Mouse (Mus musculus): Measurements from ENCODE around the gene Tmem30a. TPM values are rescaled to one million over a fixed set of nuclear protein-coding genes. Genes with fewer than 3 reads are reported as not detected.
A peak's percentile ranks its signal among the peaks of the same experiment; 100 is the strongest.

Gene Tmem30a
- total RNA-seq (2015), result 89.2 and 111 TPM in 2 replicates
- total RNA-seq (2017), result 118 and 122 TPM in 2 replicates

GRCm38 (mm10) chr9:79792841-79793835 is at the start of gene Tmem30a:
Tmem30a (minus strand) TSS chr9:79793507.
- ATAC-seq (ENCODE audit: poor library complexity, severe bottlenecking), result peak; percentile 87

DNA sequence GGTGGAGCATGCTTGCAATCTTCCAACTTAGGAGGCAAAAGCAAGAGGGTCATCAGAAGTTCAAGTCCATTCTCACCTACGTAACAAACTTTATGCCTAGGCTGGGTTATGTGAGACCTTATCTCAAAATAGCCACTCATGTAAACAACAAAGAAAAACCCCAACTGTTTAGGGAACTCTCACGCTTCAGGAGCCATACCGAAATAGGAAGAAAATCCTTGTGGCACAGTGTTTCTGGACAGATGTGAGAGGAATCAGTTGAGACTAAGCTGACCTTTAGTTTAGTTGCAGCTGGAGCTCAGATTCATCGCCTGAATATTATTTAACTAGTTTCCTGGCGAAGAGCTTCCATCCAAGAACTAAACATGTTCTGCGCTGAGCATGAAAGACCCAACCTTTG is 49.3 kb upstream of the Tmem30a start:
- ATAC-seq (ENCODE audit: poor library complexity, severe bottlenecking), result no peak

DNA sequence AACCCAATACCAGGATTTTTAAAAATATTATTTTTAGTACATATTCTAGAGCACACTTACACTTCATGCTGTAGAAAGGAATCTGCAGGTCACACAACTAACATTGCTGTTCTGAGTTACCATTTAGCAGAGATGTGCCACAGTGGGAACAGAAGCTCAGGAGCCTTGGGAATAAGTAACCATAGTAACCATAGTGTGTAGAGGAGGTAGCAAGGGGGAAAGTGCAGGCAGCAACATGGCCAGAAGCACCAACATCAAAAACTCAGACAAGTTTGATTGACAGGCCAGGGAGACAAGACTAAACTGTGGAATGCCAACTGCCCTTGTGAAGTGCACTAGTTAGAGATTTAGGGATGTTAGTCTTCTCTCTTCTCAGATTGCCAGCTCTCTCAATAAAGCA is 48.7 kb upstream of the Tmem30a start:
- no peak for ATAC-seq (ENCODE audit: poor library complexity, severe bottlenecking)

GRCm38 (mm10) chr9:79831294-79831693 is 38.0 kb upstream of the Tmem30a start:
- no peak for ATAC-seq (ENCODE audit: poor library complexity, severe bottlenecking)

- peak; percentile 40 for ATAC-seq (ENCODE audit: poor library complexity, severe bottlenecking)
Measured at GRCm38 (mm10) chr9:79830874-79831273, 37.6 kb upstream of the Tmem30a start.

DNA sequence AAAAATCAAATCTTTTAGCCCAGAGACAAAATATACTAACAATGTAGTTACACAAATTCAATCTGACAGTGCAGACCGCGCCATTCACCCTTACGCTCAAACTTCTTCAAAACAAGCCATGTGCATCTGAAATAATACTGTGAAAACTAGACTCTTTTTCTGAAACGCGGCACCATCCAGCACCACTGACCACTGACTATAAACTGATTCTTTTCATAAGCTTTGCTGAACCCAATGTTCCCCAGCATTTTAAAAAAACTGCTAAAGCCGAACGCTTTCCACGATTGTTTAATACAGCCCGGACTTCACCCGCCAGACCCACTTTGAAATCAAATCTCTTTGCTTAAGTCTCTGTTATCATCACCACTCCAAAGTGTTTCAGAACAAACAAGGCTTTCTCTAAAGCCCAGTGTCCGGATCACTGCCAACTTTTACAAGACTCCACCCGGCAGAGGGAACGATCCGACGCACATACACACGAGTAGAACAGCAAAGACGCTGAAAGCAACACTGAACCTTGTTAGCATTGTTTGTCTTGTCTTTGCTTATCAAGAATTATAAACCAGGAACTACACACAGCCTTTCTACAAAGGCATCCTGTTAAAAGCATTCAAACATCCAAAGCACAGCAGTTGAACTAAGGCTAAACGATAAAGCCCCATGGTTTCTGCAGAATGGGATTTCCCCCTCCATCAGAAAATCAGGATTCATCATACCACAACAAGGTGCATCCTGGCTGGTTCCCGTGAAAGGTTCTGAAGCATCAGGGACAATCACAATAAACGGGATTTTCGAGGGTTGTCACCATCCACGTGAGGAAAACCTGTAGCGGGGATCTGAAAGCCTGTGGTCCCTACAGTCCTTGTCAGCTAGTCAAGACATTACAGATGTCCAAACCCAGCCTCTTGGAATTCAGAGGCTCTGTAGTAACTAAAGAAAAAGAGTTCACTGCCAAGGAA is 36.8 kb upstream of the Tmem30a start:
- no peak for ATAC-seq (ENCODE audit: poor library complexity, severe bottlenecking)

- ATAC-seq (ENCODE audit: poor library complexity, severe bottlenecking), result no peak
Measured at GRCm38 (mm10) chr9:79827072-79827471, 33.8 kb upstream of the Tmem30a start.

- no peak for ATAC-seq (ENCODE audit: poor library complexity, severe bottlenecking)
Measured at GRCm38 (mm10) chr9:79825526-79825925, 32.2 kb upstream of the Tmem30a start.

- no peak for ATAC-seq (ENCODE audit: poor library complexity, severe bottlenecking)
Measured at GRCm38 (mm10) chr9:79823856-79824255, 30.5 kb upstream of the Tmem30a start.

GRCm38 (mm10) chr9:79823438-79823837 is 30.1 kb upstream of the Tmem30a start:
- no peak for ATAC-seq (ENCODE audit: poor library complexity, severe bottlenecking)

- peak; percentile 83 for ATAC-seq (ENCODE audit: poor library complexity, severe bottlenecking)
Measured at GRCm38 (mm10) chr9:79816464-79816863, 23.2 kb upstream of the Tmem30a start.

DNA sequence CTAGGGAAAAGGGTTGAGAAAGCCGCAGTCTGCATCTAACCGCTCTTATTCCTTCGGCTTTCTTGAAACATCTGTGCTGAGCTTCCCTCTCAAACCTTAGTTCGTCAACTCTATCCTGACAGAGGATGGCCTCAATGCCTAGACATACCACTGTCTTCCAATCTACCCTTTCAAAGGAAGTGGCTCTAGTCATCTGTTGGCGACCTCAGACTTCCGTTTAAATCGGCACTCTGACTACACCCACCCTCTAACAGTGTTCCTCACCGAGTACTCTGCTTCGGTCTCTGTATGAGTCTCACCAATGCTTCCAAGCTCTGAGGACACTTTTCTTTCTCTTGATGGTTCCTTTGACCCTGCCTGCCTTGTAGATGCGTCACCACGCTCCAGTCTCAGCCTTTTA is 22.7 kb upstream of the Tmem30a start:
- peak; percentile 80 for ATAC-seq (ENCODE audit: poor library complexity, severe bottlenecking)

GRCm38 (mm10) chr9:79814592-79814991 is 21.3 kb upstream of the Tmem30a start:
- ATAC-seq (ENCODE audit: poor library complexity, severe bottlenecking), result no peak

DNA sequence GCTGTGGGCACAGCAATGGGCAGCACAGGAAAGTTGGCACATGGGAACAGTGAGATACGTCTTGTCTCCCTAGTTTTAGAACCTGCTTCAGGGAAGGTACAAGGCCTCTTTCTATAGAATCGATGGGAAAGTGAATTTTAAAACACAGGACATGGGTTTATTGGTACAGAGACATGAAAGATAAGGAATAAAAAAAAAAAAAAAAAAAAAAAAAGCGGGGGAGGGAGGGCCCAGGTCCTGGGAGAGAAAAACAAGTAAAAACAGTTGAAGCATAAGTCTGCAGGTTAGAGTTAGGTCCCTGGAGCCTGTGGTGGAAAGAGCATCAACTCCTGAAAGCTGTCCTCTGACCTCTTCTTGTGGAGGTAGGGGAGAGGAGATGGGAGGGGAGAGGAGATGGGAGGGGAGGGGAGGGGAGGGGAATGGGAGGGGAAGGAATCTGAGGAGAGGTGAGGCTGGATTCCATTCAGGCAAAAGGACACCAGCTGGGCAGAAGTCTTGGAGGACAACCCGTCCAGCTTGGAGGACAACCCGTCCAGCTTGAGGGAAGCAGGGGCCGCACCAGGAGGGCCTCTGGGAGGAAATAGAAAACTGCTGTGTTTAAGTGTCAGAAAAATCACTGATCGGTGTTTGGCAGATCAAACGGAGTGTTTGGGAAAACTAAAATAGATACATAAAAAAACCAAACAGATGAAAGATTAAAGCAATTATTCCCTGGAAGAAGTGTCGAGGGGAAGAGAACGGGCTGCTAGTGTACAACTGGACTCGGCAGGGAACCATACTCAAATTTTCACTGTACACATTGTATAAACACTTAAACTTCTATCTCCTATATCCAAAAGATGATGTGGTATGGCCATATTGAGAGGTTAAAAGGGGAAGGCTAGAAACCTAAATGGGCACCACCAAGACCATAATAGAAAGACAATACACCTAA is 17.9 kb upstream of the Tmem30a start:
- ATAC-seq (ENCODE audit: poor library complexity, severe bottlenecking), result peak; percentile 3; the same call in 1 of the 2 replicates

DNA sequence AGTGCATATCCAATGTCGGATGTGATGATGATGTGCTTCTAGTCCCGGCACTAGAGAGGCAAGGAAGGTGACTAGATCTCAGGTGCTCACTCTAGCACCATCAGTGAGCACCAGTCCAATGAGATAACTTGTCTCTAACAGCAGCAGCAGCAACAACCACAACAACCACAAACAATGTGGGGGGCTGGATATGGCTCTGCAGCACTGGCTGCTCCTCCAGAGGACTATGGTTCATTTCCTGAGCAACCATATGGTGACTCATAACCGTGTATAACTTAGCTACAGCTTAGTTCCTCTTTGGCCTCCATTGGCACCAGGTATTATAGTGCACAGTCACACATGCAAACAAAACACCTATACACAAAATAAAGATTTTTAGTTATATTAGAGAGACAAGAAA is 17.2 kb upstream of the Tmem30a start:
- ATAC-seq (ENCODE audit: poor library complexity, severe bottlenecking), result peak; percentile 75

GRCm38 (mm10) chr9:79809411-79809810 is 16.1 kb upstream of the Tmem30a start:
- ATAC-seq (ENCODE audit: poor library complexity, severe bottlenecking), result no peak

DNA sequence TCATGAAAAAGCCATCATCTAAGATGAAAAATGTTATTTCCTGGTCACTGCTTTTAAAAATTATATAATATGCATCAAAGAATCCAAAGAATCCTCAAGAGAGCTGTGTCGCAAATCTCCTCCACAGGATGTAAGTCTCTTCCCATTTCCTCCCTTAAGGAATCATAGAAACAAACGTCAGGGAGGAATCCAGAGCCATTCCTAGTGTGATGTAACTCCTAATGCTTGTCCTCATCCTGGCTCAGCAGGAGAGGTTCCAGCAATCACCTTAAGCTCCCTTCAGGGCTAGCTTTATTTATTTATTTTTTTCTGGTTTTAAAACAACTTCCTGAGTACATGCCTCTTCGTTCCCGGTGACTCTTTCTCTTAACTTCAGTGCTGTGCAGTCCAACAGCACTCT is 13.9 kb upstream of the Tmem30a start:
- no peak for ATAC-seq (ENCODE audit: poor library complexity, severe bottlenecking)

DNA sequence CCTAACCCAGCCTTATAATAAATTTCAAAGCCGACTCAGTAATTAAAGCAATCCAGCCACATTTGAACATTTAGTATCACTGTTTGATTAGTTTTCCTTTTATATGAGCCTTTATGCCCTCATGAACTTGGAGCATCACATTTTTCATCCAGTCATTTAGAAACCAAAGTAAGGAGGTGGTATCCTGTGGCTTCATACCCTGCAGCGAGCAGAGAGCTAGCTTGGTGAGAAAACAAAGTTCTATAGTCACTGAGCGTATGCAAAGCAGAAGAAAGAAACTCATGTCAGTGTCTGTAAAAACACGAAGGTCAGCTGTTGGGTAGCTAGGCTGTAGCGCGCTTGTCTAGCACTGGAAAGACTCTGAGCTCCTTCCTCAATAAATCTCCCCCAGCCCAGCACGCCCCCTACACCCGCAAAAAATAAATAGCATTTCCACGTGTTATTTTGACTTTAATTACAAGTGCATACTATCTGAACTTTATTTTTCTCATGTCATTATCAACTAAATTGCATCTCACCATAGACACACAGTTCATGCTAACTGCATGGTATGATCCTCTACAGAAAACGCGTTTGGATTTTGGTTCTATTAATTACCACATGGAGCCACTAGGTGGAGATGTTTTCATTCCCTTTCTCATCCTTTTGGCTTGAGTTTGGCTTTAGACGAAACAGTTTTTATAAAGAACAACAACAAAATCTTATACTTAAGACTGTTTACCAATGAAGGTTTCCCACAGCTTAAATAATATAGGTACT is 13.2 kb upstream of the Tmem30a start:
- ATAC-seq (ENCODE audit: poor library complexity, severe bottlenecking), result peak; percentile 73

GRCm38 (mm10) chr9:79805426-79805825 is 12.1 kb upstream of the Tmem30a start:
- no peak for ATAC-seq (ENCODE audit: poor library complexity, severe bottlenecking)

All from megakaryocyte, adult 5-6 weeks (primary cell).